ENCODE assay signal across 23 mouse cellular contexts in genomic region chr19:16301336-16301735, GRCm38 (mm10).
DNase-seq lines count a peak whose midpoint lies in the region; ATAC-seq and TF ChIP-seq lines count a peak whose summit lies in the region.
"Had no signal": no experiment of that assay in that cellular context is flagged by ENCODE, and none has a peak within 500 bp of the region (broad histone marks: within the 10 kb centered on the region; RNA-seq: fewer than 3 reads in every experiment).

No protein-coding gene starts in this region.

- no peak for TF ChIP-seq CTCF in kidney, adult 2 months (conservative IDR thresholded peaks at IDR 0.05; ENCODE audit: insufficient read depth, insufficient read length, low read depth, low read length)
- TF ChIP-seq CTCF in brain, embryonic 14.5 days (IDR thresholded peaks at IDR 0.05; ENCODE audit: borderline replicate concordance, extremely low read depth, insufficient read depth, insufficient read length), result no peak

- intact Hi-C loops in left cerebral cortex, postnatal 14 days (cut with DNase I), result no loop called here

- H3K9me3 ChIP-seq in forebrain, embryonic 16.5 days (ENCODE audit: control insufficient read depth, low read length), result no peaks in the 10 kb centered on the region
- no peaks in the 10 kb centered on the region for H3K9me3 ChIP-seq in forebrain, embryonic 12.5 days
- H3K9me3 ChIP-seq: limb, embryonic 13.5 days; lung, embryonic 15.5 days; midbrain, embryonic 10.5 days; midbrain, embryonic 15.5 days had no signal

- no peak overlapping the region for H3K4me3 ChIP-seq in forebrain, embryonic 16.5 days (replicated peaks; ENCODE audit: low read length)
- H3K4me3 ChIP-seq in forebrain, embryonic 12.5 days (replicated peaks), result no peak overlapping the region
- H3K4me3 ChIP-seq in kidney, adult 2 months (ENCODE audit: insufficient read depth, low read depth, low read length), result no peak overlapping the region
- H3K4me3 ChIP-seq: limb, embryonic 13.5 days; lung, embryonic 15.5 days; midbrain, embryonic 10.5 days; midbrain, embryonic 15.5 days had no signal

- no peaks in the 10 kb centered on the region for H3K36me3 ChIP-seq in forebrain, embryonic 16.5 days (ENCODE audit: control insufficient read depth, insufficient read depth)
- no peaks in the 10 kb centered on the region for H3K36me3 ChIP-seq in forebrain, embryonic 12.5 days (replicated peaks)
- no peaks in the 10 kb centered on the region for H3K36me3 ChIP-seq in kidney, adult 2 months (ENCODE audit: control insufficient read depth, insufficient read depth, low read length)
- H3K36me3 ChIP-seq: limb, embryonic 13.5 days; lung, embryonic 15.5 days; midbrain, embryonic 10.5 days; midbrain, embryonic 15.5 days had no signal

- no peak overlapping the region for H3K9ac ChIP-seq in forebrain, embryonic 16.5 days (replicated peaks; ENCODE audit: low read depth, low read length)
- no peak overlapping the region for H3K9ac ChIP-seq in forebrain, embryonic 12.5 days
- H3K9ac ChIP-seq: limb, embryonic 13.5 days; lung, embryonic 15.5 days; midbrain, embryonic 15.5 days had no signal

- peak; percentile 41 for DNase-seq in kidney, adult 2 months
- no peak for DNase-seq in kidney, postnatal 14 days
- peak; percentile 32 for DNase-seq in brain, embryonic 14.5 days (ENCODE audit: low read depth)
- peak; percentile 56 for DNase-seq in retina, embryonic 14.5 days (ENCODE audit: low spot score)
- no peak for DNase-seq in left cerebral cortex, postnatal 14 days (ENCODE audit: low spot score in 2 of 2)
- DNase-seq: adrenal gland, postnatal 14 days; cerebellum, adult 8-10 months; cerebellum, postnatal 25 days; gastrocnemius, postnatal 36 days; heart, adult 18-20 months; heart, postnatal 36 days; kidney, adult 11 months had no signal

- WGBS in forebrain, embryonic 16.5 days, result 76% methylated on average over 7 of the region's 7 CpGs
- whole genome bisulfite sequencing in forebrain, embryonic 12.5 days, result 81% methylated on average over 7 of the region's 7 CpGs
- 57% methylated on average over 7 of the region's 7 CpGs for WGBS in kidney, adult 2 months

- ATAC-seq in forebrain, embryonic 16.5 days, result peak; percentile 40; the same call in 1 of the 2 replicates
- ATAC-seq in forebrain, embryonic 12.5 days (ENCODE audit: low FRiP score), result no peak
- ATAC-seq: CD4-positive, CD25-positive, alpha-beta regulatory T cell, adult 4 months; inflammation-experienced regulatory T-cells, adult 6 months; midbrain, embryonic 15.5 days had no signal

- H3K4me1 ChIP-seq in forebrain, embryonic 16.5 days (replicated peaks; ENCODE audit: control insufficient read depth, insufficient read depth, low read length), result no peaks in the 10 kb centered on the region
- H3K4me1 ChIP-seq in forebrain, embryonic 12.5 days, result no peaks in the 10 kb centered on the region
- peaks cover 5% of the 10 kb centered on the region for H3K4me1 ChIP-seq in kidney, adult 2 months (ENCODE audit: control insufficient read depth, insufficient read depth, low read length)
- H3K4me1 ChIP-seq: lung, embryonic 15.5 days; midbrain, embryonic 10.5 days had no signal

- H3K27ac ChIP-seq in forebrain, embryonic 16.5 days (ENCODE audit: low read length), result no peak overlapping the region
- H3K27ac ChIP-seq in forebrain, embryonic 12.5 days, result no peak overlapping the region
- H3K27ac ChIP-seq in kidney, adult 2 months (ENCODE audit: insufficient read depth, low read depth, low read length), result no peak overlapping the region
- H3K27ac ChIP-seq: kidney, postnatal 0 days; limb, embryonic 13.5 days; lung, embryonic 15.5 days; midbrain, embryonic 10.5 days; midbrain, embryonic 15.5 days had no signal

- no peak overlapping the region for H3K4me2 ChIP-seq in forebrain, embryonic 16.5 days (ENCODE audit: low read length)
- no peak overlapping the region for H3K4me2 ChIP-seq in forebrain, embryonic 12.5 days
- H3K4me2 ChIP-seq: heart, embryonic 11.5 days; limb, embryonic 13.5 days; liver, embryonic 11.5 days; lung, embryonic 15.5 days; midbrain, embryonic 15.5 days had no signal

- no peaks in the 10 kb centered on the region for H3K27me3 ChIP-seq in forebrain, embryonic 16.5 days (replicated peaks; ENCODE audit: control insufficient read depth, insufficient read depth, low read length)
- no peaks in the 10 kb centered on the region for H3K27me3 ChIP-seq in forebrain, embryonic 12.5 days
- no peaks in the 10 kb centered on the region for H3K27me3 ChIP-seq in kidney, adult 2 months (replicated peaks; ENCODE audit: control insufficient read depth, insufficient read depth, low read length)
- H3K27me3 ChIP-seq: limb, embryonic 13.5 days; lung, embryonic 15.5 days; midbrain, embryonic 15.5 days had no signal

- TF ChIP-seq POLR2A in kidney, adult 2 months (IDR thresholded peaks at IDR 0.05; ENCODE audit: low read depth, low read length), result no peak
- TF ChIP-seq POLR2A in brain, embryonic 14.5 days (IDR thresholded peaks at IDR 0.05; ENCODE audit: borderline replicate concordance, extremely low read depth, insufficient read depth, insufficient read length, poor library complexity, severe bottlenecking), result no peak

Comparison
In these comparisons a context has a peak if more than half of its experiments do, and no peak if none do; other contexts are left out.
1. DNase-seq: peak in kidney, adult 2 months (single experiment), brain, embryonic 14.5 days (single experiment) and retina, embryonic 14.5 days (single experiment); none in kidney, postnatal 14 days (single experiment) and left cerebral cortex, postnatal 14 days (0 of 2).